Mouse (Mus musculus) 3134 (cell line): ENCODE measurements around the gene Aoc2.

ENCODE experiments used
- DNase-seq: peaks from one replicate; pipeline ENCODE4 v3.0.0-alpha.2; 2011; ENCODE audit warnings: low spot score; ENCODE audit not compliant: insufficient read length; ENCODE audit errors: extremely low read depth

The Aoc2 gene

DNA sequence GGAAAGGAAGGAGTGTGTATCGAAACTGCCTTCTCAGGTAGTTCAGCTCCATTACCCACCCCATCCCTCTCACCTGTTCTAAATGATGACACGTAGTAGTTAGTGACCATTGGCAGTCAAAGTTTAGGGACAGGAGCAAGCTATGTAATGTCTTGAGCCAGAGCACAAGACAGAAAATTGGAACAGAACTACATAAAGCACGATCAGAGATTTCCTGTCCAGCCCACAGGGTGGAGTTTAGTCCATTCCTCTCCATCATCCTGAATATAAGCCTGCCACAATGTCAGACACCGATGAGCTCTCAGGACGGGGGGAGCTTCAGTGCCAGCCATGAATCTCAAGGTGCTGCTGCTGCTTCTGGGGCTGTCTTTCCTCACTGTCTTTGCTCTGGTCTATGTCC lies at the start of gene Aoc2:
Aoc2 (plus strand) TSS at position 301 of the 400 bp plus-strand sequence.
- DNase-seq, result no peak

DNA sequence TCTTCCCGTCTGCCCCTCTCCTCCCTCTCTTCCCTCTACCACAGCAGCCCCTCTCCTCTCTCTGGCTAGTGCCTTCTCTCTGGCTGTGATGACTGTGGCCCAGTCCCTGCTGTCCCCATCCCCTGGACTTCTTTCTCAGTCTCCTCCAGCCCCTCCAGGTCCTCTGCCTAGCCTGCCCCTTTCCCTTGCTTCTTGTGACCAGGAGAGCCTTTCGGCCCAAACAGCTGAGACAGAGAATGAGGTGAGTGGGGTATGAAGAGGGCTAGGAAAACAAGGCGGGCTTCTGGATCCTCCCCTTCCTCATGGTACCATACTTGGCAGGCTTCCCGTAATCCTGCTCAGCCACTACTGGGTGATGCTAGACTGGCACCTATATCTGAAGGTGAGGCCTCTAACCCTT lies 49.6 kb upstream of the Aoc2 start:
- no peak for DNase-seq

DNA sequence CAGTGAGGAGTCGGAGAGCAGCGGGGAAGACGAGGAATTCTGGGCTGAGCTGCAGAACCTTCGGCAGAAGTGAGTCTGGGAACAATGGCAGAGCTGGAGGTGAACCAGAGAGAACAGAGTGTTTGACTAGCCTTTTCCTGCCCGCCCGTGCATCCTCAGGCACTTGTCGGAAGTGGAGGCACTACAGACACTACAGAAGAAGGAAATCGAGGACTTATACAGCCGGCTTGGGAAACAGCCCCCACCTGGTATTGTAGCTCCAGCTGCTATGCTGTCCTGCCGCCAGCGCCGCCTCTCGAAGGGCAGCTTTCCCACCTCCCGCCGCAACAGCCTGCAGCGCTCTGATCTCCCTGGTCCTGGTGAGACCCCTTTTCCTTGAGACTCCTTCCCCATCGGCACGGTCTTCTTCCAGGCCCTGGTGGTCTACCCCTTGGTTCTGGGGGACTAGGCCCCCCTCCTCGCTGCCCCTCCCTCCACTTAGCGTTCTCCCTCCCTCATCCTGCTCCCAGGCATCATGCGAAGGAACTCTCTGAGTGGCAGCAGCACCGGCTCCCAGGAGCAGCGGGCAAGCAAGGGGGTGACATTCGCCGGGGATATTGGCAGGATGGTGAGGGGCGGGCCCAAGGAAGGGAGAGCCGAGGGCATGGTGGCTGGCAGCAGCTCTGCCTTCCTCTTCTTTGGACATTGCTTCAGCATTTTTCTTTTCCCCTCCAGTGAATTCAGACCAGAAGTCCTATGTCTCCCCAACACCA lies 48.4 kb upstream of the Aoc2 start:
- no peak for DNase-seq

DNA sequence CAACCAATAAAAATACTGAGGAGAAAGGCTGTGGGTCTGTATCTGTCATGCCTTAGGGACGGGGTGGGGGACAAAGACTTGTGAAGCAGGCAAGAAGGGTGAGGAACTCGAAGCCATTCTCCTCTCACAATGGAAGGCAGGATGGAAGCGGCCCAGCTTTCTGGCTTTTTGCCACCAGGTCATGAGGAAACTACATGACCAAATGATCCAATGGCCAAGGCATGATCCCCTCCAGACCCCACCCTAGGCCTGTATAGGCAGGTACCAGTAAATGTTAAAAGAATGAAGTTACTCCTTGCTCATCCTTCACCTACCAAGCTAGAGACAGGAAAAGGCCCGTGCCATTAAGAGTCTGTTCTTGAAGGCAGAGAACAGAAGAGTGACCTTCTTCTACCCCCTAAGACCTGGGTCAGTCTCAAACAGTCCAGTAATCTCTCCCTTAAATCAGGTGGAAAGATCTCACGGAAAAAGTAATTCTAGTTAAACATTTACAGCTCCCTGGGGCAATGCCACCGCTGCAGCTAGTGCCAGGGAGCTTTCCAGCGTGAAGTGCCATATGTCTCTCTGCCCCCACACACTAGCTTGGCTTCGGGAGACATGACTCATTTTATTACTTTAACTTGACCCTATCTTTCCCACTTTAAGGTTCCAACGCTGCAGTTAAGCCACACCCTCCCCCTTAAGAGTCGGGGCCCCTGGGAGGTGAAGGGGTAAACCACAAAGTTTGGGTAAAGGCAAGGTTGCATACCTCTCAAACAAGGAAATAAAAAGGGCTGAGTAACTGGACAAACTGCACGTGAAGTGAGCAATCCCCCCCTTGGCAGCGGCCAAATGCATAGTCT lies 47.3 kb upstream of the Aoc2 start:
- peak; percentile 66 for DNase-seq

DNA sequence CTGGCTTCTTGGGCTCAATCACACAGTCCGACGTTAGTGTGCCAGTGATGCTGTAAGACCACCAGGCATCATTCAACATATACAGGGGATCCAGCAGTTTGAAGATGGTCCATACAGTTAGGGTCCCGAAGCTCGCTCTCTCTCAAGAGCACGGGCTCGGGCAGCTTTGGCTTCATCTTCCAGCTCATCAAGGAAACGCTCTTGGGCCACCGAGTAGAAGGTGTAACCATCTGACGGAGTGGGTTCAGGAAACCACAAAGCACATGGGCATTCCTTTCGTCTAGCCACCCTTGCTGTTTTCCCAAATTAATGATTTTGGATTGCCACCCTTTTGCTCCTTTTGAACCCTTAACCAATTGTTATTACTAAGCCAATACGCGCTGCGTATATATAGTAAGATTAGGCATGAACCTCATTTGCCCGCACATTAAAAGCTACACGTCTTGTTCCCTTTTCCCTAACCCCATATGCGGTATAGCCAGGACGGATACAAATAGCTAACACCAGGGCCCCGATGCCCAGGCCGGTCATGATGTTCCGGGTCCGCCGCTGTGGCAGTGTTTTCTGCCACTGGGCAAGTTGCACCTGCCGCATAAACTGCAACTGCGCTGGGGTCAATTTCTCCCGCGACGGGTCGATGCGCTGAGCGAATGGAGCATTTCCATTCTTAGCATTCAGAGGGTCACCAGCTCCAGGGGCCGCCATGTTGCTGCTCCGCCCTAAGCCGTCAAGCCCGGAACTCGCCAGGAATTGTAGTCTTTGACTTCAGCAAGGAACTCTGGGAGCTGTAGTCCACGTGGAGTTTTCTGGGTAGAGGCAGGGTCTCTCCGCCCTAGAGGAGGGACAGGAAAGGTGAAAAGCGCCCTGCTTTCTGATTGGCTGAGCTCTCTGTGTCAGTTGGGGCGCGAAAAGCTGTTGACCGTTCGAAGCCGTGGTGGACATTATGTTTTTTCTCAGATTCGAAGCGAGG lies 46.4 kb upstream of the Aoc2 start, which contains the start of the genes Cntd1 and Coa3:
Cntd1 (plus strand) TSS at position 790 of the 970 bp plus-strand sequence.
Coa3 (minus strand) TSS at position 892 of the 970 bp plus-strand sequence.
- DNase-seq, result peak; percentile 73

DNA sequence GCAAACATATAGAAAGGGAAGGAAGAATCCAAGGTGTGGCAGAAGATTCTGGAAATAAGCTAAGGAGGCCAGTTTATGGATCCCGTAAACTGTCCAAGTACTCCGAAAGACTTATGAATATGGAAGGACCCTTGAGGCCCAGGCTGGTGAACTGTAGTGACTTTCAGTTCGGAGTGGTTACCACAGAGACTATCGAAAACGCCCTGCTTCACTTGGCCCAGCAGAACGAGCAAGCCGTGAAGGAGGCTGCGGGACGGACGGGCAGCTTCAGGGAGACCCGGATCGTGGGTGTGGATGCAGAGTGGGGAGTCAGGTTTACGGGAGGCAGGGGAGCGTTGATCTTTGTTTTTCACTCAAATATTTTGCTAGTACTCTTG lies 45.7 kb upstream of the Aoc2 start:
- no peak for DNase-seq

DNA sequence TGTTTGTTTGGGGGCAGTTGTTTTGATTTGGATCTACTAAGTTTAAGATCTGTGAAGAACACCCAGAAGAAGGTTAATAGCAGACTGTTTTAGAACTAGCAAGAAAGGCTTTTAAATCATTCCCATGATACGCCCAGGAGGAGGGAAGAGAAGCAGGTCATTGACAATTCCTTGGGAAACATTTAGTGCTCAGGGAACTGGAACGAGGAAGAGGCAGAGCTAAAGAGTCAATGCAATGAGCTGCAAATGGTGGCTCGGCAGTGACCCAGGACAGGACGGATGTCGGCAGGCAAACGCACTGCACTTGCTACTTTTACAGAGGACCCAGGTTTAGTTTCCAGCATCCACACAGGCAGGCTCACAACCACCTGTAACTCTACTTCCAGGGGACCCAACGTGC lies 44.0 kb upstream of the Aoc2 start:
- DNase-seq, result no peak

DNA sequence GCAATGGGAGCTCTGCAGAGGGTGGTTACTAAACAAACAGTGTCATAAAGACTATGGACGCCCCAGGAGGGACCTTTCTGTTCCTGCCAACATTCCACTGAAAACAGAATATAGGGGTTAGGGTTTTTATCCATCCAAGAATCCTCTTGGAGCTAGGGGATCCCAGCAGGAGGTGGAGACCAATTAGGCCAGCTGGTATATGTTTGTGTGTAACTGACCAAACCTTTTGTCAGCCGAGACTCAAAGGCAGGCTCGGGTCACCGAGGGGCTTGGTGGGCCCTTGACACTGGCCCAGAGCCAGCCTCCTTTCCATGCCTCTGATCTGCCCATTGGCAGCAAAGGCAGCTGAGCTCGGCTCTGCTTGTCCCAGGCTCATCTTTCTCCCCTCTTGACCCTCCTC lies 42.0 kb upstream of the Aoc2 start:
- DNase-seq, result no peak

DNA sequence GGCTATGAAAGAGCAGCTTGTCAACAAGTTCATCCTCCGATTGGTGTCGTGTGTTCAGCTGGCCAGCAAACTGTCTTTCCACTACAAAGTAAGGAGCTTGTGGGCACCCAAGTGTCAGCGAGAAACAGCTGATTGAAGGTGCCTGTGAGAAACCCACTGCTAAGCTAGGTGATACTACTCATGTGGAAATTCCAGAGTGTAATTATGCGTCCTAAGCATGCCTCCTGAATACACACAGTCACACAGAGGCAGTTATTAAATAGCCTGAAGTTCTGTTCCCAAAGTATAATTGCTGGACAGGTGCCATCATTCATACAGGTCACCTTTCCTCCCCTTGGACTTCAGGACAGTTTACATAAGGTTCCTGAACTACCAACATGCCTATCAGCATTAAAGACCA lies 41.1 kb upstream of the Aoc2 start:
- DNase-seq, result no peak

DNA sequence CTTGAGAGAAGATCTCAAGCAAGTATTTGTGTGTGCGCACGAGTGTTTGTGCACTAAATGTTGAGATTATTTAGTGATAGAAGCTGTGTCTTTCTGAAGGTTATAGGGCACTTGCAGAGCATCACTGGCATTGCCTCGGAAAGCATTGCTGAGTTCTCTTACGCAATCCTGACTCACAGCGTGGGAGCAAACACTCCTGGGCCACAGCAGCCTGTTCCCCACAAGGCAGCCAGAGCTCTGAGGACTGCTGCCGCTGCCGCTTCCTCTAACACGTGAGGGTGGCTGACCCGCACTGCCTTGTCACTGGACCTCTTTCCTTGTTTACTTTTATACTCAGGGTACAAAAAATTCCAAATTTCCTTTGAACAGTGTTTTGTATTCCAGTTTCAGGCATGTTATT lies 37.6 kb upstream of the Aoc2 start:
- peak; percentile 45 for DNase-seq

DNA sequence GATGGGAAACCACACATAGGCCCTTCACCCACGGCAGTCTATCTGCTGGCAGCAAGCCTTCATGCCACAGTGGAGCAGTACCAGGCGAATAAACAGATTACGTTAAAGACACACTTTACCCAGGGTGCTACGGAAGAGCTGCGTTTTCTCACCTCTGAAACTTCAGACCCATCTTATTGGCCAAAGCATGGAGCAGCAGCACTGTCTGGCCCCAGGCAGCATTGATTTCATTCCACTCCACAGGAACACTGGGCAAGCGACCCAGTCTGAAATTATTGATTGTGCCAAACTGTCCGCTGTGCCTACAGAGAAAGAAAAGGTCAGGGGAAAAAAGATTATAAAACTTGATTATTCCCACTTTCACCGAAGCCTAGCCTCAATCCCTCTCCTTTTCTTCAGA lies 33.6 kb upstream of the Aoc2 start:
- DNase-seq, result no peak

DNA sequence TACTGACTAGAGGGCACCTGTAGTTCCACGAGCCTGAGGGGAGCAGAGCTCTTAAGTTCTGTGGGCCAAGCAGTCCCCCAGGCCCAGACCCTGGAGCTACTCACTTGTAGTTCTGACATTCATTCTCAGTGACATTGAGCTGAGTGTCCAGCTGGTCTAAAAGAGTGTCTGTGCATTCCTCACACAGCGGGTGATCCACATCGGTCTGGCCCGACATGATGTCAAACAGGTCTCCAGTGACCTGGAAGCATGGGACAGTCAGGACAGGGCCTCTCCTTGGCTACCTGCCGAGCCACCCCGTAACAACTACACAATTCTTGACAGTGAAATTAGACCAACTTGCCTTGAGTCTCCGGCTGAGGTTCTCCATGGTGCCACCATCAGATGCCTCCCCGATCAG lies 29.7 kb upstream of the Aoc2 start:
- DNase-seq, result no peak

DNA sequence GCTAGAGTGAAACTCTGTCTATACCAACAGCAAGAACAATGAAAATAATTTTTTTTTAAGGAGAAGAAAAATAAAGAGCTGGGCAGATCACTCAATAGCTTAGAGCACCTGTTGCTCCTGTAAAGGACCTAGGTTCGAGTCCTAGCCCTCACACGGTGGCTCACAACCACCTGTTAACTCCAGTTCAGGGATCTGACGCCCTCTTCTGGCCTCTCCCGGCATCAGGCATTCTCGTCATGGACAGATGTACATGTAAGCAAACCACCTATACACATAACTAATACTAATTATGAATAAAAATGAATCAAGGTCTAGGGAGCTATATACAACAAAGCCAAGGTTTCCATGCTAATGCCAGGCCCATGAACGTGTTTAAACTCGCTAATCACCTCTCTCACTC lies 24.0 kb upstream of the Aoc2 start:
- no peak for DNase-seq

DNA sequence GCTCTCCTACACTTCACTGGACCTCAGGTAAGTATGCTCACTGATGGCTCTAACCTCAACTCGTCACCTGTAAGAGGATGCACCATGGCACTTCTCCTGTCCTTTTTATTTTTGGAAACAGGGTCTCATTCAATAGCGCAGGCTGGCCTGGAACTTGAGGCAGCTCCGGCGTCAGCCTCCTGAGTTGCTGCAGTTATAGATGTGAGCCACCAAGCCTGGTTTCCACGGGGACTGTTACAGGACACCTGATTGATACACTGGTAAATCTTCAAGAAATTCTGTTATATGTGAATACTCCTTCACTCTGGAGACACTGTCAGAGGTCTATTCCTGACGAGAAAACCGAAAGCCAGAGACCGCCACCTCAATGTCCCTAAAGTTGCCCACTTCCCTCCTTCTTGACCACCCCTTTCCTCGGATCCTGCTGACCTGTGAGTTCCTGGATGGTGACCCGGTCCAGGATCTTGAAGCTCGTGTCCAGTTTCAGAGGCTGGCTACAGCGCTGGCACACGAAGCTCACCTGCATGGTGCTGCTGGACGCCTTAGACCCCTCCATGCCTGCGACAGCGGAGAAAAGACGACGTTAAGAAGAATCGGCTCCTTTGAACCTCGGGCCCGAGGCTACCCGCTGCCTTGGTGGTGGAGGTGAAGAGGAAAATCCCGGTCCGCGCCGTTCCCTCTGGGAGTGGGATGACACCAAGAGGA lies 23.4 kb upstream of the Aoc2 start:
- no peak for DNase-seq

DNA sequence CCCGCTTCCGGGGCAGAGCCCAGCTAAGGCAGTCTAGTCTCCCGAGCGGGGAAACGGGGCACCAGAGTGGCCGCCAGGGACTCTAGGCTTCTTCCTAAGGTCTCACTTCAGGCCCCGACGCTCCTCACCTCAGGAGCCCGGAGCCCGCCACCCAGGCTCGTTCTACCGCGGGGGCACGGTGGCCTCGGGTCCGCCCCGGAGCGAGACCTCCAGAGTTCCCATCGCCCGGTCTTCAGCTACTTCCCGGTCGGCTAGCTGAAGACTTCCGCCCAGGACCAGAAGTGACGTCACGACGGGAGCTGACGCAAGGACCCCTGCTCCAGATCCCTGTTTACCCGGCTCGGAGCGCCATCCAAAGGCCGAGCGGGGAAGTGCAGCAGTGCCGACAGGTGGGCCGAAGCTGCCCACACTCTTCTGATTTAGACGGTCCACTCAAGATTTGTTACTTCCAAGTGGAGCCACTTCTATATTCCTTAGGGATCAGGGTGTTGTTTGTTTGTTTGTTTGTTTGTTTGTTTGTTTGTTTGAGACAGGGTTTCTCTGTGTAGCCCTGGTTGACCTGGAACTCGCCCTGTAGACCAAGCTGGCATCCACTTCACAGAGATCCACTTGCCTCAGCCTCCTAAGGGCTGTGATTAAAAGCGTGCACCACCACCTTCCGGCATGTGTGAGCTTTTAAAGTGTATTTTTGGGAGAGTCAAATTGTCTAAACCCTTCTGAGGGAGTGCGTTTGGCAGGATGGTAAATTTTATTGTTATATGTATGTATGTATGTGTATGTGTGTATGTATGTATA lies 22.7 kb upstream of the Aoc2 start, which contains the start of gene Becn1:
Becn1 (minus strand) TSS at position 283 of the 795 bp plus-strand sequence.
- DNase-seq, result peak; percentile 93

DNA sequence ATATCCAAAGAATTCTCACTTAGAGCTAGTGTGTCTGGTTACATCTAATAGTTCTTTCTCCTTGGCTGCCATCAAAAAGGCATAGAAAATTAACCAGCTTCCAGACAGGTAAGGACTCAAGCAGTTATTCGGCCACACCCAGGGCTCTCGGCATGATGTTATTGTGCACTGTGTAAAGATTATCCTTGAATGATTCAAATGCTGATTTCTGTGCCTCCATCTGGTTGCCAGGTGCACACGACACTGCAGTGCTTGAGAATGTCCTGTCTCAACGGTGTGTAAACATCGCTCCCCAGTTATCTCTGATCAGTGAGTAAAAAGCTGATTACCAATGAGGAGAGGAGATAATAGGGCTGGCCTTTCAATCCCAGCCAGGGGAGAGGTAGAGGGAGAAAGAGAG lies 17.1 kb upstream of the Aoc2 start:
- no peak for DNase-seq

DNA sequence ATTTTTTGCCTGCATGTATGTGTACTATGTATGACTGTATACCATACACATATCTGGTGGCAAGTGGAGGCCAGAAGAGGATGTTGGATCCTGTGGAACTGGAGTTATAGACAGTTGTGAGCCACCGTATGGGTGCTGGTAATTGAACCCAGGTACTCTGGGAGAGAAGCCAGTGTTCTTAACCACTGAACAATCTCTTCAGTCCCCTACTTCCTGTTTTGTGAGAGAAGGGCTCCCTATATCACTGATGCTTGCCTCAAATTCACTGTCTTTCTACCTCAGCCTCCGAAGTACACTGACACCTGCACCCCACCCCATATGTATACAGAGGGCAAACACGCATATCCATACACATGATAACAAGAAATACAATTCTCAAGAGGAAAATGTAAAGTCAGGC lies 13.8 kb upstream of the Aoc2 start:
- DNase-seq, result no peak

DNA sequence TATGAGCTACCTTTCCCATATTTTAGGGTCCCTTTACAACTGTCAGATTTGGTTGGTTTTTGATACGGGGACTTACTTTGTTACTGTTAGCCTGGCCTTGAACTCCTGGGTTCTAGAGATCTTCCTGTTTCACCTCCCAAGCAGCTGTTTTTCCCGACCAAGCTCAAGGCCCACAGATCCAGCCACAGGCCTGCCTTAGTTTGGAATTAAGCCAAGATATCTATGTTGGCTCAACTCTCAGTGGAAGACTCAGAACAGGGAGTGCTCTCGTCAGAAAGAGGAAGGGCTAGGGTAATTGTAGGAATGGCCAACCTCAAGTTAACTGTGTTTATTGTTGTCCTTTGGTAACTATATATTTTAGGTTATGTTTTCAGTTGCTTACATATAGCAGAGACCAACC lies 12.7 kb upstream of the Aoc2 start:
- no peak for DNase-seq

DNA sequence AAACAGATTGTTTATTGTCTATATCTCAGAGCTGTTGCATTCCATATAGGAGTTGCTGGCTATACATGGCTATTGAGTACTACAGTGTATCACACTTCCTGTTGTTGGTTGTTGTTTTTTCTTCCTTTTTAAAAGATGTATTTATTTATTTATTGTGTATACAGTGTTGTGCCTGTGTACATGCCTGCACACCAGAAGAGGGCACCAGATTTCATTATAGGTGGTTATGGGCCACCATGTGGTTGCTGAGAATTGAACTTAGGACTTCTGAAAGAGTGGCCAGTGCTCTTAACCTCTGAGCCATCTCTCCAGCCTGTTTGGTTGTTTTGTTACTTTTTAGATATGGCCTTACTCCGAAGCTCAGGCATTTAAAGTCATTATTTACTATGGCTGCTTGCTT lies 10.3 kb upstream of the Aoc2 start:
- no peak for DNase-seq
